Mouse (Mus musculus) liver, embryonic 14.5 days (tissue): ENCODE measurements around the gene Nr1h3. TPM values are rescaled to one million over a fixed set of nuclear protein-coding genes. Genes with fewer than 3 reads are reported as not detected.

Source experiments
- ATAC-seq: fragments of 200-750 bp; cut with Nextera tagmentation; 2 replicates; pipeline ENCODE4 v1.8.0; 2017; ENCODE audit warnings: moderate number of reproducible peaks, mild to moderate bottlenecking, moderate library complexity; ENCODE audit not compliant: insufficient read depth
- DNase-seq, 3 experiments: peaks; one replicate each; pipeline ENCODE4 v3.0.0-alpha.2; 2012 to 2013; ENCODE audit warnings: low read depth in 3 of 3, low spot score in 3 of 3
- H3K27ac ChIP-seq: fragments of 300-500 bp; sonication (generic); 2 replicates; pipeline ENCODE4 v1.5.1; 2014; ENCODE audit warnings: moderate library complexity, mild to moderate bottlenecking, control low read depth, inconsistent platforms
- H3K27me3 ChIP-seq: fragments of 300-500 bp; sonication (generic); 2 replicates; pipeline ENCODE4 v1.6.1; 2014; ENCODE audit warnings: mild to moderate bottlenecking, low read length, moderate library complexity; ENCODE audit not compliant: control insufficient read depth, insufficient read depth
- H3K36me3 ChIP-seq: fragments of 300-500 bp; sonication (generic); replicated peaks from 2 replicates; pipeline ENCODE4 v1.6.1; 2014; ENCODE audit warnings: low read depth; ENCODE audit not compliant: control insufficient read depth, insufficient read depth
- H3K4me1 ChIP-seq, 2 experiments: fragments of 200-500 bp in 1 of 2; fragments of 300-500 bp in 1 of 2; sonication (generic) in 1 of 2; replicated peaks; 2 replicates each; pipeline ENCODE4 v1.6.1; 2012 to 2014; ENCODE audit warnings: antibody characterized with exemption in 1 of 2, inconsistent platforms in 1 of 2, low read length in 1 of 2; ENCODE audit not compliant: control insufficient read depth in 2 of 2, insufficient read depth in 2 of 2
- H3K4me2 ChIP-seq: fragments of 300-500 bp; sonication (generic); 2 replicates; pipeline ENCODE4 v1.6.1; 2014; ENCODE audit warnings: low read depth, mild to moderate bottlenecking, control low read depth, moderate library complexity
- H3K4me3 ChIP-seq, 2 experiments: fragments of 200-500 bp in 1 of 2; fragments of 300-500 bp in 1 of 2; sonication (generic) in 1 of 2; 2 replicates each; pipeline ENCODE4 v1.5.1; 2012 to 2014; ENCODE audit warnings: low read depth in 2 of 2, low read length in 2 of 2, mild to moderate bottlenecking in 2 of 2, control low read depth in 1 of 2, inconsistent platforms in 1 of 2, moderate library complexity in 1 of 2; ENCODE audit not compliant: insufficient read depth in 1 of 2
- H3K9ac ChIP-seq: fragments of 300-500 bp; sonication (generic); replicated peaks from 2 replicates; pipeline ENCODE4 v1.6.1; 2014; ENCODE audit warnings: mild to moderate bottlenecking, control low read depth, moderate library complexity
- H3K9me3 ChIP-seq: fragments of 300-500 bp; sonication (generic); 2 replicates; pipeline ENCODE4 v1.6.1; 2016; ENCODE audit warnings: low read length, mixed read lengths; ENCODE audit not compliant: control insufficient read depth
- CTCF ChIP-seq: IDR thresholded peaks from 2 replicates; pipeline ENCODE4 v1.5.1; 2016; ENCODE audit warnings: antibody characterized with exemption, low read depth, control low read depth
- EP300 ChIP-seq: IDR thresholded peaks from 2 replicates; pipeline ENCODE4 v1.6.1; 2016; ENCODE audit warnings: antibody characterized with exemption, low read depth
- WGBS: fragments of 180-500 bp; shearing (Covaris S2); extraction: QIAGEN DNeasy Blood & Tissue Kit; methylation state at CpG from one replicate; pipeline ENCODE4 v1.1.7; 2014; ENCODE audit not compliant: insufficient replicate concordance; 5-methylcytosine and 5-hydroxymethylcytosine counted together
- polyA plus RNA-seq, 2 experiments: library from polyadenylated mRNA; depleted of rRNA in 1 of 2; stranded (reverse) in 1 of 2; unstranded in 1 of 2; fragments of >200 nt; fragmentation: Nextera tagmentation in 1 of 2; extraction: Ambion mirVana in 1 of 2; gene quantifications; 2 replicates each; pipeline versions ENCODE4 v1.2.1 to v1.2.3; 2012 to 2014

The Nr1h3 gene
- polyA plus RNA-seq, 2 experiments = 12.7 to 14.2 TPM

GRCm38 (mm10) chr2:91157002-91157752 is 45.5 kb downstream of the Nr1h3 start:
- no peak overlapping the region for H3K4me3 ChIP-seq
- H3K4me1 ChIP-seq = no peaks in the 10 kb centered on the region
- H3K9me3 ChIP-seq = no peaks in the 10 kb centered on the region
- ATAC-seq (no peak), DNase-seq (no peak)
- H3K27ac ChIP-seq = no peak overlapping the region
- no peak overlapping the region for H3K9ac ChIP-seq
- no peaks in the 10 kb centered on the region for H3K27me3 ChIP-seq
- WGBS = 59% methylated on average over 6 of the region's 6 CpGs
- TF ChIP-seq EP300 (no peak), CTCF (no peak)
- peaks cover 13% of the 10 kb centered on the region for H3K36me3 ChIP-seq
- H3K4me2 ChIP-seq = no peak overlapping the region

GRCm38 (mm10) chr2:91154091-91154490 is 48.5 kb downstream of the Nr1h3 start:
- Histone ChIP-seq H3K9me3 (no peaks in the 10 kb centered on the region), H3K27ac (no peak overlapping the region), H3K9ac (no peak overlapping the region), H3K4me2 (no peak overlapping the region), H3K4me3 (no peak overlapping the region), H3K27me3 (no peaks in the 10 kb centered on the region), H3K4me1 (no peaks in the 10 kb centered on the region), H3K36me3 (peaks cover 9% of the 10 kb centered on the region)
- DNase-seq (no peak), ATAC-seq (no peak)
- WGBS = 85% methylated on average over 3 of the region's 3 CpGs
- TF ChIP-seq CTCF = no peak
- TF ChIP-seq EP300 = no peak

DNA sequence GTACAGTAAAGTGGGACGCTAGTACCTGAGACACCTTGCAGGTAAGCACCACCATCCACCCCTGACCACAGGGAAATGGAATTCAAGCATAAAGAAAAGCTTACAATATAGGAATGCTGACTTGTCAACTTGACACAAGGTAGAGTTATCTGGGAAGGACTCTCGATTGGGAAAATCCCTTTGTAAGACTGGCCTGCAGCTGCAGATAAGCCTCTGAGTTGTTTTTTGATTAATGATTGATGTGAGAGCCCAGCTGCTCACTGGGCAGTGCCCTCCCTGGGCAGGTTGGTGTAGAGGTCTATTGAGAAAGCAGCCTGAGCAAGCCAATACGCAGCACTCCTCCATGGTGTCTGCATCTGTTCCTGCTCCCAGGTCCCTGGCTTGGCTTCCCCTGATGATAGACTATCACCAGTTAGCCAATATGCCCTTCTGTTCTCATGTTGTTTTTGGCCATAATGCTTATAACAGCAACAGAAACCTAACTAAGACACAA is 49.7 kb downstream of the Nr1h3 start:
- H3K27me3 ChIP-seq = no peaks in the 10 kb centered on the region
- ATAC-seq (no peak), DNase-seq (no peak)
- H3K4me1 ChIP-seq = no peaks in the 10 kb centered on the region
- H3K9ac ChIP-seq = no peak overlapping the region
- H3K4me2 ChIP-seq = no peak overlapping the region
- peaks cover 5% of the 10 kb centered on the region for H3K36me3 ChIP-seq
- WGBS = 60% methylated on average over 3 of the region's 3 CpGs
- H3K9me3 ChIP-seq = no peaks in the 10 kb centered on the region
- H3K27ac ChIP-seq = no peak overlapping the region
- H3K4me3 ChIP-seq = no peak overlapping the region
- TF ChIP-seq CTCF (no peak), EP300 (no peak)

DNA sequence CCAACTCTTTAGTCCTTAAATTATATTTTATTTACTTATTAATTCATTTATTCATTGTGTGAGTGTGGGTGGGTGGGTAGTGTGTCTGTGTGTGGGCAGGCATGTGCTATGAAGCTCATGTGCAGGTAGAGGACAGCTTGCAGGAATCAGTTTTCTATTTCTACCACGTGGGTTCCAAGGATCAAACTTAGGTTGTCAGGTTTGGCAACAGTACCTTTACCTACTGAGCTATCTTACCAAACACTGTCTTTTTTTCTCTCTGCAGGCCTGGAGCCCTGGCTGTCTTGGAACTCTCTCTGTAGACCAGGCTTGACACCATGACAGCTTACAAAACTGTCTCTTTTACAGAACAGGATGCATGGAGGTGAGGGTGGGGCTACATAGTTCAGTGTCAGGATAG is 51.3 kb downstream of the Nr1h3 start:
- ATAC-seq (no peak), DNase-seq (no peak)
- Histone ChIP-seq H3K4me2 (no peak overlapping the region), H3K9ac (no peak overlapping the region), H3K27me3 (no peaks in the 10 kb centered on the region), H3K4me3 (no peak overlapping the region), H3K36me3 (peaks cover 2% of the 10 kb centered on the region; the same call in 1 of the 2 replicates), H3K27ac (no peak overlapping the region), H3K9me3 (no peaks in the 10 kb centered on the region), H3K4me1 (no peaks in the 10 kb centered on the region)
- WGBS = 74% methylated on average over 1 of the region's 1 CpGs
- TF ChIP-seq CTCF = no peak
- no peak for TF ChIP-seq EP300

- Histone ChIP-seq H3K9me3 (no peaks in the 10 kb centered on the region), H3K9ac (no peak overlapping the region), H3K4me2 (no peak overlapping the region), H3K36me3 (no peaks in the 10 kb centered on the region), H3K27me3 (no peaks in the 10 kb centered on the region), H3K27ac (no peak overlapping the region), H3K4me3 (no peak overlapping the region), H3K4me1 (no peaks in the 10 kb centered on the region)
- ATAC-seq (no peak), DNase-seq (no peak)
- TF ChIP-seq CTCF (no peak), EP300 (no peak)
Observed at GRCm38 (mm10) chr2:91148101-91148500, 54.5 kb downstream of the Nr1h3 start.
